In the genomic region with DNA sequence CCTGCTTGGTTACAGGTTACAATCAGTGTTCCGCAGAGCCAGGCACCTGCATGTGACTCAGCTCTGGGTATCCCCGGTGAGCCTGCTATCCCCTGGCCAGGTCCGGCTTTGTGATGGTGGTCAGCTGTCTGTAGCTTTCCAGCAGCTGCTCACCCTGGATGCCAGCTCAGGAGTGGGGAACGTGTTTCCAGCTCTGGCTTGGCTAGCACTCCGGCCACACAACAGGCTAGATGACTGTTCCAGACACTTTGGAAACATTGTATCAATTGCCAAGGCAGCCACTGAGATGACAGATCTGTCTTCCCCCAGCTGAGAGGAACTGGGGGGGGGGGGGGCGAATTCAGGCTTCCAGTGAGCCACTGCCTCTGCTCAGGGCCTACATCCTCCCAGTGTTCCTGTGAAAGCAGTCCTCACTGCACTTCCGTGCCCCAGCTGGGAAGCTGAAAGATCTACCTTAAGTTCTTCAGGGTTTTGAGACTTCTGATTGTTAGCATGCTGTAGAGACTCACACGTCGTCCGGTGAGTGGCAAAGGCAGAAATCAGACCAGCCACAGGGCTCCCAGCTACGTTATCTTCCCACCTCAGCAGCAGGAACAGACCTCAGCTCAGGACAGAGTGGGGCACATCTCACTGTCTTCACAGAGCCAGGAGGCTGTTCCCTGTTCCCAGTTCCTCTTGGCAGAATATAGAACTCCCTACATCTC, we compare ENCODE assay signal across 11 mouse cellular contexts.
DNase-seq lines count a peak whose midpoint lies in the region; ATAC-seq and TF ChIP-seq lines count a peak whose summit lies in the region.
"Had no signal": no experiment of that assay in that cellular context is flagged by ENCODE, and none has a peak within 500 bp of the region (broad histone marks: within the 10 kb centered on the region; RNA-seq: fewer than 3 reads in every experiment).

No protein-coding gene starts in this region.

- peak; percentile 31; the same call in 1 of the 2 replicates for ATAC-seq in hindbrain, embryonic 15.5 days (ENCODE audit: low FRiP score, low read depth)
- ATAC-seq in heart, postnatal 0 days (ENCODE audit: insufficient read depth, low read depth), result peak; percentile 12; the same call in 1 of the 2 replicates
- no peak for ATAC-seq in monocyte, adult 5-6 weeks (replicated peaks; ENCODE audit: insufficient number of reproducible peaks, low FRiP score, low TSS enrichment, poor library complexity, severe bottlenecking)
- ATAC-seq in neural tube, embryonic 15.5 days (ENCODE audit: low FRiP score), result no peak

- H3K36me3 ChIP-seq in hindbrain, embryonic 15.5 days, result no peaks in the 10 kb centered on the region
- H3K36me3 ChIP-seq in hindbrain, embryonic 10.5 days, result peaks cover 21% of the 10 kb centered on the region
- peaks cover 7% of the 10 kb centered on the region for H3K36me3 ChIP-seq in heart, postnatal 0 days (replicated peaks; ENCODE audit: control insufficient read depth, insufficient read depth, low read length)
- peaks cover 4% of the 10 kb centered on the region; the same call in 1 of the 2 replicates for H3K36me3 ChIP-seq in neural tube, embryonic 15.5 days
- H3K36me3 ChIP-seq: G1E had no signal

- peaks cover 83% of the 10 kb centered on the region for H3K4me1 ChIP-seq in hindbrain, embryonic 15.5 days (replicated peaks)
- peaks cover 63% of the 10 kb centered on the region for H3K4me1 ChIP-seq in hindbrain, embryonic 10.5 days (replicated peaks)
- H3K4me1 ChIP-seq in heart, postnatal 0 days (ENCODE audit: control insufficient read depth, insufficient read depth), result peaks cover 51% of the 10 kb centered on the region
- H3K4me1 ChIP-seq in neural tube, embryonic 15.5 days, result peaks cover 74% of the 10 kb centered on the region

- TF ChIP-seq CTCF in heart, postnatal 0 days (IDR thresholded peaks at IDR 0.05; ENCODE audit: low read depth), result no peak

- H3K9me3 ChIP-seq in hindbrain, embryonic 15.5 days, result no peaks in the 10 kb centered on the region
- no peaks in the 10 kb centered on the region for H3K9me3 ChIP-seq in hindbrain, embryonic 10.5 days
- no peaks in the 10 kb centered on the region for H3K9me3 ChIP-seq in heart, postnatal 0 days (replicated peaks; ENCODE audit: control insufficient read depth, low read length)
- no peaks in the 10 kb centered on the region for H3K9me3 ChIP-seq in neural tube, embryonic 15.5 days (replicated peaks)
- H3K9me3 ChIP-seq: neural tube, embryonic 12.5 days had no signal

- no peak for DNase-seq in hindbrain, embryonic 10.5 days (ENCODE audit: low spot score)
- DNase-seq in cerebellum, postnatal 14 days, result peak; percentile 59 to 61
- DNase-seq in heart, postnatal 0 days (ENCODE audit: low spot score), result peak; percentile 41
- DNase-seq in lung, postnatal 14 days, result peak; percentile 52
- DNase-seq in spleen, postnatal 4 days (ENCODE audit: low spot score in 2 of 2), result no peak
- DNase-seq: embryo, embryonic 11 days had no signal

- TF ChIP-seq EP300 in heart, postnatal 0 days (IDR thresholded peaks at IDR 0.05; ENCODE audit: low read depth), result no peak

- no peak overlapping the region for H3K27ac ChIP-seq in hindbrain, embryonic 15.5 days (replicated peaks)
- H3K27ac ChIP-seq in hindbrain, embryonic 10.5 days, result no peak overlapping the region
- H3K27ac ChIP-seq in heart, postnatal 0 days (ENCODE audit: low read depth), result peak overlapping the region; percentile 89
- no peak overlapping the region for H3K27ac ChIP-seq in neural tube, embryonic 15.5 days (replicated peaks)
- H3K27ac ChIP-seq: neural tube, embryonic 12.5 days had no signal

- 61% methylated on average over 11 of the region's 11 CpGs for WGBS in hindbrain, embryonic 15.5 days
- 80% methylated on average over 11 of the region's 11 CpGs for WGBS in hindbrain, embryonic 10.5 days
- 29% methylated on average over 11 of the region's 11 CpGs for WGBS in heart, postnatal 0 days
- WGBS in neural tube, embryonic 15.5 days, result 74% methylated on average over 11 of the region's 11 CpGs

- no peak overlapping the region for H3K9ac ChIP-seq in hindbrain, embryonic 15.5 days
- H3K9ac ChIP-seq in heart, postnatal 0 days (replicated peaks; ENCODE audit: low read depth, low read length), result no peak overlapping the region
- H3K9ac ChIP-seq in neural tube, embryonic 15.5 days (replicated peaks), result no peak overlapping the region
- H3K9ac ChIP-seq: neural tube, embryonic 12.5 days had no signal

- no peak overlapping the region for H3K4me2 ChIP-seq in hindbrain, embryonic 15.5 days
- H3K4me2 ChIP-seq in heart, postnatal 0 days (ENCODE audit: low read depth, low read length), result no peak overlapping the region
- no peak overlapping the region for H3K4me2 ChIP-seq in neural tube, embryonic 15.5 days
- H3K4me2 ChIP-seq: neural tube, embryonic 12.5 days had no signal

- no peak overlapping the region for H3K4me3 ChIP-seq in hindbrain, embryonic 15.5 days
- no peak overlapping the region for H3K4me3 ChIP-seq in hindbrain, embryonic 10.5 days
- no peak overlapping the region for H3K4me3 ChIP-seq in heart, postnatal 0 days (ENCODE audit: low read depth, low read length)
- no peak overlapping the region for H3K4me3 ChIP-seq in neural tube, embryonic 15.5 days (replicated peaks)
- H3K4me3 ChIP-seq: neural tube, embryonic 12.5 days had no signal

- H3K27me3 ChIP-seq in hindbrain, embryonic 15.5 days, result no peaks in the 10 kb centered on the region
- H3K27me3 ChIP-seq in hindbrain, embryonic 10.5 days (ENCODE audit: insufficient read depth, poor library complexity, severe bottlenecking), result no peaks in the 10 kb centered on the region
- no peaks in the 10 kb centered on the region for H3K27me3 ChIP-seq in heart, postnatal 0 days (ENCODE audit: control insufficient read depth, insufficient read depth, low read length)
- no peaks in the 10 kb centered on the region for H3K27me3 ChIP-seq in neural tube, embryonic 15.5 days (replicated peaks)
- H3K27me3 ChIP-seq: neural tube, embryonic 12.5 days had no signal

Comparison
In these comparisons a context has a peak if more than half of its experiments do, and no peak if none do; other contexts are left out.
1. ATAC-seq: peak in hindbrain, embryonic 15.5 days (single experiment) and heart, postnatal 0 days (single experiment); none in monocyte, adult 5-6 weeks (single experiment) and neural tube, embryonic 15.5 days (single experiment).
2. DNase-seq: peak in cerebellum, postnatal 14 days (2 of 2), heart, postnatal 0 days (single experiment) and lung, postnatal 14 days (single experiment); none in hindbrain, embryonic 10.5 days (single experiment) and spleen, postnatal 4 days (0 of 2).